Mouse (Mus musculus) cerebellum, postnatal 25 days (tissue): Measurements from ENCODE around the gene Rgs5.

Experiments
- DNase-seq, 2 experiments: peaks; one replicate each; pipeline ENCODE4 v3.0.0; 2021; ENCODE audit warnings: mixed read lengths in 2 of 2

Rgs5 gene

DNA sequence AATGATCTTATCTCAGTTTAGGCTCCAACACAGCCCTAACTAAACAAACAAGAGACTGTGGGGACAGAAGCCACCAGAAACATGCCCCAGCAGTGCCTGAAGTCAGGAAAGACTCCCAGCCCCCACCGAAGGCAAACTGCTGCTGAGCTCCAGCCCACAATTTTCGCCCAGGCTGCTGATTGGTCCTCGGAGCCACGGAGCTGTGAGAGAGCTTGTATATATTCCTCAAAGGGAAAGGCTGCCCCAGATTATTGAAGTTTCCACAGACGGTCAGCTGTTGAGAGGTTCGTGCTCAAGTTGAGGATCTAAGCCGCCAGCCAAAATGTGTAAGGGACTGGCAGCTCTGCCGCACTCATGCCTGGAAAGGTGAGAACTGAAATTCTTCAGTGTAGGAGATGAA is at the start of gene Rgs5:
TSS of gene Rgs5 (plus strand) at position 246 of the 400 bp plus-strand sequence.
- no peak for DNase-seq

DNA sequence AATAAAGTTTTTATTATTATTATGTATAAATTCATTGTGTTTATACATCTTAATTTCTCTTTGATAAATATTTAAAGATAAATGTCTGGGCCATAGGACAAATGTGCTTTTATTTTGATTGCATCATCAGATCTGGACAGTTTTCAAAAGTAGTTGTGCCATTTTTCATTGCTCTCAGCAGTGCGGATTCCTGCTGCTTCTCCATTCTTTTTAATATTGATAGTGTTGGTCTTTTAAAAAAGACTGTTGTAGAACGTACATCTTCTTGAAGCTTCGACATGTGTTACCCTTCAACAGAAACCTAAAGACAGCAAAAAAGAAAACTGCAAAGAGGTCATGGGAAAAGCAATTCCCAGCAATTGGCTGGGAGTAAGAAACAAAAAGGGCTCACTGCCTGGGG is 49.1 kb upstream of the Rgs5 start:
- no peak for DNase-seq

DNA sequence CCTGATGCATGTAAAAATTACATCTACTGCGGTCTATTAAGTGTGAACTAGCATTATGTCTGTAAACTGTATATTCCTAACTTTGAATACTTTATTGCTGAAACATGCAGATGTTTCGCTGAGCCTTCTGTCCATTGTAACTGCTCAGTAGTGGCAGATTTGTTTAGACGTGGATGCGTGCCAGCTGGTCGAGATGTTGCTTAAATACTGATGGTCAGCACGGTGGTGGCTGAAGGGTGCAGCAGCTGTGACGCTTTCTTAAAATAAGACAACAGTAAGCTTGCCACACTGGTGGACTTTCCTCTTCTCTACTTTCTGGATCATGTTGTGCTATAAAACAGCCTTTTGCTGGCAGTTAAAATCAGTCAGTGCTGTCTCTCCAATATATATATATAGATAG is 25.6 kb upstream of the Rgs5 start:
- no peak for DNase-seq

DNA sequence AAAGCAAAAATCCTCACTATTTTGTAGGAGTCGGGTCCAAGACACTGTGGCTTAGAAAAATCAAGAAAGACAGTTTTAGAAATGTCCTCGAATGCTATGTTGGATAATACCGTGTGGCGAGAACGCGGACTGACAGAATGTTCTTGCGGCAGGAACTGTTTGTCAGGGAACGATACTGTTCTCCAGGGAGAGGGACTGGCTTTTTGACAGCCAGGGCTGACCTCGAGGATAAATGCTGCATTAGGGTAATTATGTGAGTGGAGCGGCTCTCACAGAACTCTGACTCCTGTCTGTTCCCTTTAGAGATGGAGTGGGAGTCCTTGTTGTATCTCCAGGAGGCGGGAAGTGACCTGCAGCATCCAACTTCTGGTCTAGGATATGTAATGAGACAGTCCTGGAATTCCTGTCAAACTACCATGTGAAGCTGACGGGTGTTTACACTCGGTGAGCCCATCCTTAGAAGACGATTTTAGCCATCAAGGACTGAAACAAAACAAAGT is 18.0 kb upstream of the Rgs5 start:
- DNase-seq, result no peak

DNA sequence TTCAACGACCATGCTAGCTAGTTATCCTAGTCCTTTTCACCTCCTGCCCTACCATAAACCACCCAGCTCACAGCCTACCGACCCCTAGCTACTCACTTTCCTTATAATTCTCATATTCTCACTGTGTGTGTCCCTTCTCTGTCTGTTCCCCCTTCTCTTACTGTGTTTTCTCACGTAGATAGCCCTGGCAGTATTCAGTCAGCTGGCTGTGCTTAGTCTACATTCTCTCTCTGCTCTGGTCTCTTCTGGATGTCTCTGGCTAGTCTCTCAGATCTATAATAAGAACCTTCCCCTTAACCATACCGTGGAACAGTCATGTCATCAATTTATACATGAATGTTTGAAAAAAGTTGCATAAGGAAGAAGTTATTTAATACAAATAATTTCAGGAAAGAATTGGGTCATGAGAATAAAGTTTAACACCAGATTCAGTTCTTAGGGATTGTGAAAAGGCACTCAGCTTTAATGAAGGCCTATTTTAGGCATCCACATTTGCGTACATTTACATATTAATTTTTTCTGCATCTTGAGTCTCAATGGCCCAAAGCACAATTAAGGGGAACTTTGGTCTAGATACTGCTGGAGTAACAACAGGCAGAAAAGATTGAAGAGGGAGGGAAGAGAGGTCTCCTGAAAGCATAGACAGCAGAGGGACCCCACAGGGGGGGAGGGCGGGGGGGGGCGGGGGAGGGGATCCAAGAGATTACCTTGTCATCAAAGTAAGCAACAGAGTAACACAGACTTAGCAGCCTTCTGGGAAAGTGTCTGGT is 10.2 kb upstream of the Rgs5 start:
- no peak for DNase-seq

- no peak for DNase-seq
Observed at GRCm38 (mm10) chr1:169659479-169659878, 4.2 kb downstream of the Rgs5 start.

GRCm38 (mm10) chr1:169667328-169667727 is 12.0 kb downstream of the Rgs5 start:
- DNase-seq, result no peak

- DNase-seq, result peak in 1 of 2 experiments; percentile 37
Observed at GRCm38 (mm10) chr1:169670705-169671104, 15.4 kb downstream of the Rgs5 start.

DNA sequence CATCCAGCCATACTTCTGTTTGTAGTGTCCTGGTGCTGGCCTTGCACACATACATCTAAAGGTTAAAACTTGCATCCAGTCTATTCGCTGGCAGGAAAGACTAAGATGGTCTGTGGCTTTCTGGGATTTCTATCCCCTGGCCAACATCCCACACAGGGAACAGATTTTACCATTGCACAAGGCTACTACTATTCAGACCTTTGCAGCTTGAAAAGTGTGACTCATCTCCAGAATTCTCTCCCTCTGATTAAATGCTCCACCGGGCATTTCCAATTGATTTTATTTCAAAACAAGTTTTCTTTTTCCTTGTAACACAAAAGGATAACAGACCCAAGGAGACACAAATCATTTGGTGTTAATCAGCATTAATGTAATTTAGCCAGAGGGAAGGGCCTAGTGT is 16.5 kb downstream of the Rgs5 start:
- DNase-seq, result no peak

DNA sequence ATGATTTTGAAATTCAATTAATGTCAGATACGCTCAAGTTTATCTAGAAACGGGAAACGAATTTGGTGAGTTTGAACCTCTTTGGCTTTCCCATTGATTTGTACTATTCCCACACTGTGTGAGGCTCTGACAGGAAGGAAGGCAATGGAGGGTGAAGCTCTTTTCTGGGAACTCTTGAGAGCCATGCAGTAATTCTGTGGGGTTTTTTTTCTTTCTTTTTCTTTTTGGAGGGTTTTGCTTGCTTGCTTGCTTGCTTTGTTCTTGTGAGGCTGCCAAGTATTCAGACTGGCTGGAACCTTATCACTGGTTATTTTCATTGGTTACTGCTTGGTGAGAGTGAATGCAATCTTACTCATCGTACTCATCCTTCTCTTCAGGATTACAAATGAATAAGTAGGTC is 17.0 kb downstream of the Rgs5 start:
- no peak for DNase-seq

- DNase-seq, result peak in 1 of 2 experiments; percentile 15
Observed at GRCm38 (mm10) chr1:169674116-169674515, 18.8 kb downstream of the Rgs5 start.

- DNase-seq, result no peak
Observed at GRCm38 (mm10) chr1:169676751-169677150, 21.4 kb downstream of the Rgs5 start.

DNA sequence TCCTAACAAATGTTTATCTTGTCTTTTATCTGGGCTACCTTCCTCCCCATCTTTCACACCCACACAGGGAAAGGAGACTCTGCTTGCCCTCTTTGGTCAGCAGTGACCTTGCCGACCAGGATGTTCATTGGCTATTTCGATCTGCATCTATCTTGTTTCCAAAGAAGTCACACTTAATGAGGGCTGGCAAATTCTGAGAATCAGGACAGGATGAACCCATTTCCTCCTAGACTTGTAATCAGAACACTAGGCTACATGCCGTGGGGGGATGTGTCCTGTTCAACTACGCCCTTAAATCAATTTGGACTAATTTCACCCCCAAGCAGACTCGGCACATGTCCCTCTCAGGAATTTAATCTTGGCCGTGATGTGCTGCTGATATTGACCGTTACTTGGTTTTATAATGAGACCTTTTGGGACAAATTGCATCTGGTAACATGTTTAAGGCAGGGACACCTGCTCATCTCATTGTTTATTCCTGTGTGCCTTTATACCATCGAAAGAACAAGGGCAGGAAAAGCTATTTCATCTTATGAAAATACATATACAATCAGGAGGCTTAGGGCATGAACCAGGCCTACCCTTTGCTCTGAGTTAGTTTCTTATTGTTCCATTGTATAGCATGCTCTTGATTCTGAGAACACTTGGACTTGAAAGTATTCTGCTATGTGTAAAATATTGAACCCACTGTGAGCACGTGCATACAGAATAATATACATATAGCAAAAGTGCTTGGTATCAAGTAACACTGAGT is 25.3 kb downstream of the Rgs5 start:
- no peak for DNase-seq

GRCm38 (mm10) chr1:169682775-169683497 is 27.6 kb downstream of the Rgs5 start:
- DNase-seq, result no peak

DNA sequence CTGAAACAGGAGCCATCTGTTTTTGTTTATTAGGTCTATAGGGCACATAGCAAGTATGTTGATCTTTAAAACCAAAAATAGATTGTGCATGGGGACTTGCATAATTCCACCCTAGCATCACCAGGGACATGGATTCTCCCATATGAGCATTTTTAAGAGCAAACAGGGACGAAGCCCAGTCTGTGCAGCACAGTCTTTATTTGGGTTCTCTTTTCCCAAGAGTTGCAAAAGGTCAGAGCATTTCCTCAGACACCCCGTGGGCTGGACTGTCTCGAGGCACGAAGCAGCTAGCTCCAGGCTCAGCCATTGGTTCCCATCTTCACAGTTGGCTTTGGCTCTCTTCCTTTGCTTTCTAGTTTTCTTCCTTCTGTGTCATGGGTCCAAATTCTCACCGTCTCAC is 30.0 kb downstream of the Rgs5 start:
- no peak for DNase-seq

DNA sequence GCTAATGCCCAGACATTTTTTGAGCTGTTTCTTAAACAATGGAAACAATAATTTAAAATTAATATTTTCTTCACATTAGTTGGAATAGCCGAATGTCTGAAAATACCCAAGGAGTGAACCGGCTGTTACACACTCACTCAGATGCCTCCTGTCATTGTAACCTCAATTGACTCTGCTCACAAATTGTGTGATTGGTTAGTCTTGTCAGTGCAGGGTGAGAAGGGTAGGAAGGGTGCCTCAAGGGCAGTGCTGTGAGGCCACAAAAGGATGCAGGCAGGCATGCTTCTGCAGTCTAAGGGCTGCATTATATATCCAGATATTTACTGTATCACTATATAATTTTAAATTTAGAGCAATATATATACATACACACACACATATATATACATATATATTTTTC is 37.7 kb downstream of the Rgs5 start:
- DNase-seq, result no peak

- no peak for DNase-seq
Observed at GRCm38 (mm10) chr1:169693537-169693936, 38.2 kb downstream of the Rgs5 start.

GRCm38 (mm10) chr1:169695356-169695755 is 40.1 kb downstream of the Rgs5 start:
- no peak for DNase-seq

GRCm38 (mm10) chr1:169697236-169697635 is 41.9 kb downstream of the Rgs5 start:
- DNase-seq, result peak in 1 of 2 experiments; percentile 12

- no peak for DNase-seq
Observed at GRCm38 (mm10) chr1:169699184-169699583, 43.9 kb downstream of the Rgs5 start.

DNA sequence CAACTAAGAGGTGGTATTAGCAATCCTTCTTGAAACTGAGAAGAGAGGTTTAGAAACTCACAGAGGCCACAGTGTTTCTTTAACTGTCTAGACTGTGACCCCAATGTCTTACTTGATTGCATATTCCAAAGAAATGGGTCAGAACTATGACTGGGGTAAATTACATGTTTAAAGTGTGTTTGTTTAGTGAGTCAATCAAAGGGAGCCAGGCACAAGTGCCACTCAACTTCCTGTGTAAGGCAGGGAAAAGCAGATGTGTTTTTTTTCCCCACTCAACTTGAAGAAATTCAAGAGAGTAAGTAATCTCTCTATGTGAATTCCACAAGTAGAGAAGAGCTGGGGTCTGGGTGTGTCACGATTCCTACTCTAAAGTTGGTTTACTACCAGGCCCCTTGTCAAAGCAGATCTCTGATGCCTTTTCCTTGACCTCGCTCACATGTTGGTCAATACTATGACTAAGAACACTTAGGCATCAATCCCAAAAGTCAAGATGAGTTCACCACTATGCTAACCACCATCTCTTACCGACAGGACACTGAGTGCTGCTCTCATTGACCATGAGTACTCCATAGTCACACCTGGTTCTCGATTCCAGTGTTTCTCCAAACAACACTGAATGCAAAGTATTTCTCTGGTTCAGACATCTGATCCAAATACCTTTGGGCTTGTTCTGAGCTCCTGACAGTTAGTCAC is 49.2 kb downstream of the Rgs5 start:
- no peak for DNase-seq

DNA sequence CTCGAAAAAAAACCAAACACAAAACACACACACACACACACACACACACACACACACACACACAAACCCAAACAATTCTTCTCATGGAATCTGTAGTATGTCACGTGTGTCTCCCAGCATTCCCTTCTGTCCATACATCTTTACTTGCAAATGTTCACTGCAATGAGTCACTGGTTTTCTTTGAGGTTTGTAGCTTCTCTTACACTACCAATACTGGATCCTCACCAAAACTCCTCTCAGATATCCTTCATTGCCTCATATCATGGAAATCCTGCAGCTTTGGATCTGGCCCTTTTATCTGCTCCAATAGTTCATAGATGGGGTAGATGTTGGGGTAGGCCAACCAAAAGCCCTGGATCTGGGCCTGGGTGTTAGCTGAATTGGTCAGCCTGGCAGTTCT is 66.5 kb downstream of the Rgs5 start:
- DNase-seq, result no peak

GRCm38 (mm10) chr1:169726319-169726718 is 71.0 kb downstream of the Rgs5 start:
- no peak for DNase-seq
